Mouse (Mus musculus) embryonic facial prominence, embryonic 13.5 days (tissue): ENCODE measurements around the gene Lrch1. TPM values are rescaled to one million over a fixed set of nuclear protein-coding genes. Genes with fewer than 3 reads are reported as not detected.

Experiments used
- ATAC-seq: fragments of 200-750 bp; cut with Nextera tagmentation; 2 replicates; pipeline ENCODE4 v1.8.0; 2017; ENCODE audit warnings: low read depth; ENCODE audit not compliant: insufficient number of reproducible peaks, insufficient read depth, low FRiP score, low TSS enrichment
- H3K27ac ChIP-seq: fragments of 300-500 bp; sonication (generic); 2 replicates; pipeline ENCODE4 v1.5.1; 2015; ENCODE audit warnings: moderate library complexity, mild to moderate bottlenecking, inconsistent platforms
- H3K27me3 ChIP-seq: fragments of 300-500 bp; sonication (generic); 2 replicates; pipeline ENCODE4 v1.6.1; 2015; ENCODE audit warnings: mild to moderate bottlenecking, inconsistent platforms
- H3K36me3 ChIP-seq: fragments of 300-500 bp; sonication (generic); 2 replicates; pipeline ENCODE4 v1.6.1; 2015; ENCODE audit warnings: mild to moderate bottlenecking, inconsistent platforms
- H3K4me1 ChIP-seq: fragments of 300-500 bp; sonication (generic); 2 replicates; pipeline ENCODE4 v1.6.1; 2015; ENCODE audit warnings: inconsistent platforms
- H3K4me2 ChIP-seq: fragments of 300-500 bp; sonication (generic); 2 replicates; pipeline ENCODE4 v1.6.1; 2015; ENCODE audit warnings: moderate library complexity, mild to moderate bottlenecking, inconsistent platforms
- H3K4me3 ChIP-seq: fragments of 300-500 bp; sonication (generic); 2 replicates; pipeline ENCODE4 v1.5.1; 2015; ENCODE audit warnings: mild to moderate bottlenecking, inconsistent platforms
- H3K9ac ChIP-seq: fragments of 300-500 bp; sonication (generic); 2 replicates; pipeline ENCODE4 v1.6.1; 2015; ENCODE audit warnings: mild to moderate bottlenecking, inconsistent platforms
- H3K9me3 ChIP-seq: fragments of 300-500 bp; sonication (generic); 2 replicates; pipeline ENCODE4 v1.6.1; 2016; ENCODE audit warnings: inconsistent platforms
- WGBS: fragments of 180-500 bp; shearing (Covaris S2); methylation state at CpG from one replicate; pipeline ENCODE4 v1.1.7; 2015; ENCODE audit warnings: mixed read lengths; 5-methylcytosine and 5-hydroxymethylcytosine counted together
- polyA plus RNA-seq: library from polyadenylated mRNA; unstranded; fragments of >200 nt; fragmentation: Nextera tagmentation; extraction: Ambion mirVana; gene quantifications from 2 replicates; pipeline ENCODE4 v1.2.1, GENCODE M21; 2015

The Lrch1 gene
- polyA plus RNA-seq, 1 experiment from 2014 or later = 16.8 TPM

GRCm38 (mm10) chr14:74864805-74865483 is 82.7 kb downstream of the Lrch1 start:
- Histone ChIP-seq H3K4me2 (no peak overlapping the region), H3K4me3 (no peak overlapping the region), H3K9ac (no peak overlapping the region), H3K36me3 (no peaks in the 10 kb centered on the region), H3K27me3 (no peaks in the 10 kb centered on the region), H3K9me3 (no peaks in the 10 kb centered on the region), H3K4me1 (peaks cover 42% of the 10 kb centered on the region), H3K27ac (peak overlapping the region; percentile 16; the same call in 1 of the 2 replicates)
- no peak for ATAC-seq
- WGBS = 61% methylated on average over 5 of the region's 5 CpGs

GRCm38 (mm10) chr14:74861456-74861855 is 86.2 kb downstream of the Lrch1 start:
- peaks cover 25% of the 10 kb centered on the region for H3K4me1 ChIP-seq
- ATAC-seq = no peak
- WGBS = 90% methylated on average over 9 of the region's 9 CpGs
- no peak overlapping the region for H3K4me3 ChIP-seq
- H3K27ac ChIP-seq = no peak overlapping the region
- H3K9ac ChIP-seq = no peak overlapping the region
- H3K4me2 ChIP-seq = no peak overlapping the region
- no peaks in the 10 kb centered on the region for H3K27me3 ChIP-seq
- H3K9me3 ChIP-seq = no peaks in the 10 kb centered on the region
- H3K36me3 ChIP-seq = peaks cover 12% of the 10 kb centered on the region

GRCm38 (mm10) chr14:74859154-74859553 is 88.5 kb downstream of the Lrch1 start:
- Histone ChIP-seq H3K9me3 (no peaks in the 10 kb centered on the region), H3K4me3 (no peak overlapping the region), H3K9ac (no peak overlapping the region), H3K27me3 (no peaks in the 10 kb centered on the region), H3K27ac (no peak overlapping the region), H3K4me2 (no peak overlapping the region), H3K4me1 (peaks cover 5% of the 10 kb centered on the region; the same call in 1 of the 2 replicates), H3K36me3 (peaks cover 22% of the 10 kb centered on the region)
- ATAC-seq = no peak
- 94% methylated on average over 1 of the region's 1 CpGs for WGBS

- Histone ChIP-seq H3K27ac (no peak overlapping the region), H3K27me3 (no peaks in the 10 kb centered on the region), H3K36me3 (peaks cover 22% of the 10 kb centered on the region), H3K9me3 (no peaks in the 10 kb centered on the region), H3K4me2 (no peak overlapping the region), H3K9ac (no peak overlapping the region), H3K4me3 (no peak overlapping the region), H3K4me1 (peaks cover 28% of the 10 kb centered on the region)
- no peak for ATAC-seq
- WGBS = 89% methylated on average over 8 of the region's 8 CpGs
Measured at GRCm38 (mm10) chr14:74855429-74855828, 92.2 kb downstream of the Lrch1 start.

GRCm38 (mm10) chr14:74853759-74854100 is 93.9 kb downstream of the Lrch1 start:
- 76% methylated on average over 4 of the region's 4 CpGs for WGBS
- H3K4me3 ChIP-seq = no peak overlapping the region
- H3K36me3 ChIP-seq = peaks cover 22% of the 10 kb centered on the region
- H3K27ac ChIP-seq = peak overlapping the region; percentile 88
- H3K27me3 ChIP-seq = no peaks in the 10 kb centered on the region
- ATAC-seq = no peak
- peaks cover 35% of the 10 kb centered on the region for H3K4me1 ChIP-seq
- no peak overlapping the region for H3K4me2 ChIP-seq
- H3K9ac ChIP-seq = no peak overlapping the region
- no peaks in the 10 kb centered on the region for H3K9me3 ChIP-seq

GRCm38 (mm10) chr14:74852965-74853758 is 94.5 kb downstream of the Lrch1 start:
- Histone ChIP-seq H3K36me3 (peaks cover 22% of the 10 kb centered on the region), H3K9ac (no peak overlapping the region), H3K4me2 (peak overlapping the region; percentile 16; the same call in 1 of the 2 replicates), H3K4me3 (no peak overlapping the region), H3K4me1 (peaks cover 40% of the 10 kb centered on the region), H3K27me3 (no peaks in the 10 kb centered on the region), H3K9me3 (no peaks in the 10 kb centered on the region), H3K27ac (peak overlapping the region; percentile 88)
- ATAC-seq = no peak
- WGBS = 42% methylated on average over 16 of the region's 16 CpGs

GRCm38 (mm10) chr14:74851866-74852265 is 95.8 kb downstream of the Lrch1 start:
- peak overlapping the region; percentile 88; the same call in 1 of the 2 replicates for H3K27ac ChIP-seq
- 26% methylated on average over 9 of the region's 9 CpGs for WGBS
- H3K9me3 ChIP-seq = no peaks in the 10 kb centered on the region
- no peak overlapping the region for H3K4me3 ChIP-seq
- peaks cover 53% of the 10 kb centered on the region for H3K4me1 ChIP-seq
- H3K4me2 ChIP-seq = no peak overlapping the region
- H3K9ac ChIP-seq = no peak overlapping the region
- H3K36me3 ChIP-seq = peaks cover 14% of the 10 kb centered on the region
- ATAC-seq = no peak
- no peaks in the 10 kb centered on the region for H3K27me3 ChIP-seq

- Histone ChIP-seq H3K9ac (no peak overlapping the region), H3K27ac (no peak overlapping the region), H3K4me3 (no peak overlapping the region), H3K27me3 (no peaks in the 10 kb centered on the region), H3K9me3 (no peaks in the 10 kb centered on the region), H3K4me1 (peaks cover 65% of the 10 kb centered on the region), H3K4me2 (no peak overlapping the region), H3K36me3 (no peaks in the 10 kb centered on the region)
- no peak for ATAC-seq
- 52% methylated on average over 6 of the region's 6 CpGs for WGBS
Measured at GRCm38 (mm10) chr14:74849020-74849419, 98.7 kb downstream of the Lrch1 start.

GRCm38 (mm10) chr14:74848224-74848623 is 99.5 kb downstream of the Lrch1 start:
- Histone ChIP-seq H3K36me3 (no peaks in the 10 kb centered on the region), H3K4me2 (no peak overlapping the region), H3K9me3 (no peaks in the 10 kb centered on the region), H3K4me1 (peaks cover 57% of the 10 kb centered on the region), H3K9ac (no peak overlapping the region), H3K27ac (0 out of 2 replicates have a peak overlapping the region, but pooled peaks have one; percentile 34), H3K4me3 (no peak overlapping the region), H3K27me3 (no peaks in the 10 kb centered on the region)
- ATAC-seq = no peak
- 95% methylated on average over 5 of the region's 5 CpGs for WGBS

- 0 out of 2 replicates have a peak overlapping the region, but pooled peaks have one; percentile 2 for H3K4me2 ChIP-seq
- no peak for ATAC-seq
- peak overlapping the region; percentile 35; the same call in 1 of the 2 replicates for H3K27ac ChIP-seq
- H3K9me3 ChIP-seq = no peaks in the 10 kb centered on the region
- WGBS = 54% methylated on average over 14 of the region's 14 CpGs
- H3K36me3 ChIP-seq = no peaks in the 10 kb centered on the region
- no peaks in the 10 kb centered on the region for H3K27me3 ChIP-seq
- H3K9ac ChIP-seq = no peak overlapping the region
- H3K4me1 ChIP-seq = peaks cover 50% of the 10 kb centered on the region
- no peak overlapping the region for H3K4me3 ChIP-seq
Measured at GRCm38 (mm10) chr14:74847311-74848133, 100.2 kb downstream of the Lrch1 start.

- Histone ChIP-seq H3K4me1 (peaks cover 41% of the 10 kb centered on the region), H3K9me3 (no peaks in the 10 kb centered on the region), H3K27ac (peak overlapping the region; percentile 35; the same call in 1 of the 2 replicates), H3K4me3 (no peak overlapping the region), H3K36me3 (no peaks in the 10 kb centered on the region), H3K27me3 (no peaks in the 10 kb centered on the region), H3K4me2 (no peak overlapping the region), H3K9ac (no peak overlapping the region)
- 0 out of 2 replicates have a peak, but pooled peaks have one; percentile 52 for ATAC-seq
- WGBS = 26% methylated on average over 5 of the region's 5 CpGs
Measured at GRCm38 (mm10) chr14:74846668-74847067, 101.0 kb downstream of the Lrch1 start.
